Mouse (Mus musculus): ENCODE measurements around the gene Gper1. TPM values are rescaled to one million over a fixed set of nuclear protein-coding genes. Genes with fewer than 3 reads are reported as not detected.

Gper1 gene
- polyA plus RNA-seq, 1 experiment from 2014 or later: 7.5 TPM

DNA sequence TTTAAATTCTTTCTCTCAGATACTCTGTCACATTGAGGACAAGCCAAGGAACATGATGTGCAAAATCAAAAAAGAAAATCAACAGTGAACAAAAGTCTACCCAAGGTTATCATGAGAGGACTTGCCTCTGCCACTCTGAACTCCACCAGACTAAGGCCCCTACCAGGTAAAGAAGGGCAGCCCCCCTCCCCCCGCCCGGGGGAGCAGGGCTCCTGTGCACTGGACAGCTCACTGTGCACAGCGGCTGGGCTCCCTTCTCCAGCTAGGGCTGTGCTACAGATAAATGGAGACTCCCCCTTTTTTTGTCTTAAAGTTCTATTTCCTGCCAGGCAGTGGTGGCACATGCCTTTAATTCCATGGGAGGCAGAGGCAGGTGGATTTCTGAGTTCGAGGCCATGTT lies 14.8 kb downstream of the Gper1 start:
- H3K4me3 ChIP-seq (replicated peaks; ENCODE audit: low read length): no peak overlapping the region
- no peak overlapping the region for H3K27ac ChIP-seq
- H3K27me3 ChIP-seq (ENCODE audit: control insufficient read depth, insufficient read depth, low read length): no peaks in the 10 kb centered on the region
- H3K9me3 ChIP-seq (ENCODE audit: control insufficient read depth, low read length): no peaks in the 10 kb centered on the region
- WGBS: 97% methylated on average over 4 of the region's 4 CpGs
- H3K4me2 ChIP-seq (replicated peaks): no peak overlapping the region
- no peak for ATAC-seq (ENCODE audit: low FRiP score)
- no peaks in the 10 kb centered on the region for H3K36me3 ChIP-seq (replicated peaks; ENCODE audit: control insufficient read depth, insufficient read depth)
- no peak for DNase-seq (ENCODE audit: low spot score)
- peaks cover 20% of the 10 kb centered on the region for H3K4me1 ChIP-seq (replicated peaks; ENCODE audit: control insufficient read depth, insufficient read depth, low read length)
- no peak overlapping the region for H3K9ac ChIP-seq

DNA sequence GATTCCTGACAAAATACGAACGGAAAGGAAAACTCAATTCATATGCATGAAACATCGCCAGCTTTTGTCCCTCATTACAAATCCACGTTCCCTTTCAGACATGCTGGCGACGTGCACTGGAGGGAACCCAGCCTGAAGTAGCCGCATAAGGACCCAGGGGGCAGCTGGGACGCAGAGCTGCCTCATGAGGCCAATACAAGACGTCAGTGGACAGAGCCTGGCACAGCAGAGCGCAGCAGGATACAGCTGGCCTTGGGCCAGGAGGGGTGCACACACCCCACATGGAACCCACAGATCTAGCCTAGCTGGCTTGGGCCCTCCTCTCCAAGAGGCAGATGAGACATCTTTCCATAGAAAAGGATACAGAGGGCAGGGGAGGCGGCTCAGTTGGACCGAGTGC lies 15.5 kb downstream of the Gper1 start:
- no peaks in the 10 kb centered on the region for H3K27me3 ChIP-seq (ENCODE audit: control insufficient read depth, insufficient read depth, low read length)
- no peaks in the 10 kb centered on the region for H3K9me3 ChIP-seq (ENCODE audit: control insufficient read depth, low read length)
- no peak overlapping the region for H3K9ac ChIP-seq
- H3K4me1 ChIP-seq (replicated peaks; ENCODE audit: control insufficient read depth, insufficient read depth, low read length): peaks cover 20% of the 10 kb centered on the region
- no peak for ATAC-seq (ENCODE audit: low FRiP score)
- H3K4me3 ChIP-seq (replicated peaks; ENCODE audit: low read length): no peak overlapping the region
- 55% methylated on average over 12 of the region's 12 CpGs for WGBS
- H3K4me2 ChIP-seq (replicated peaks): no peak overlapping the region
- H3K36me3 ChIP-seq (replicated peaks; ENCODE audit: control insufficient read depth, insufficient read depth): no peaks in the 10 kb centered on the region
- DNase-seq (ENCODE audit: low spot score): no peak
- no peak overlapping the region for H3K27ac ChIP-seq

- no peak overlapping the region for H3K4me3 ChIP-seq (replicated peaks; ENCODE audit: low read length)
- DNase-seq (ENCODE audit: low spot score) (no peak), ATAC-seq (ENCODE audit: low FRiP score) (no peak)
- peaks cover 5% of the 10 kb centered on the region for H3K4me1 ChIP-seq (replicated peaks; ENCODE audit: control insufficient read depth, insufficient read depth, low read length)
- no peaks in the 10 kb centered on the region for H3K9me3 ChIP-seq (ENCODE audit: control insufficient read depth, low read length)
- H3K27ac ChIP-seq: no peak overlapping the region
- H3K4me2 ChIP-seq (replicated peaks): no peak overlapping the region
- H3K36me3 ChIP-seq (replicated peaks; ENCODE audit: control insufficient read depth, insufficient read depth): no peaks in the 10 kb centered on the region
- no peaks in the 10 kb centered on the region for H3K27me3 ChIP-seq (ENCODE audit: control insufficient read depth, insufficient read depth, low read length)
- no peak overlapping the region for H3K9ac ChIP-seq
- 58% methylated on average over 5 of the region's 5 CpGs for WGBS
Observed at GRCm38 (mm10) chr5:139440451-139440850, 17.5 kb downstream of the Gper1 start.

DNA sequence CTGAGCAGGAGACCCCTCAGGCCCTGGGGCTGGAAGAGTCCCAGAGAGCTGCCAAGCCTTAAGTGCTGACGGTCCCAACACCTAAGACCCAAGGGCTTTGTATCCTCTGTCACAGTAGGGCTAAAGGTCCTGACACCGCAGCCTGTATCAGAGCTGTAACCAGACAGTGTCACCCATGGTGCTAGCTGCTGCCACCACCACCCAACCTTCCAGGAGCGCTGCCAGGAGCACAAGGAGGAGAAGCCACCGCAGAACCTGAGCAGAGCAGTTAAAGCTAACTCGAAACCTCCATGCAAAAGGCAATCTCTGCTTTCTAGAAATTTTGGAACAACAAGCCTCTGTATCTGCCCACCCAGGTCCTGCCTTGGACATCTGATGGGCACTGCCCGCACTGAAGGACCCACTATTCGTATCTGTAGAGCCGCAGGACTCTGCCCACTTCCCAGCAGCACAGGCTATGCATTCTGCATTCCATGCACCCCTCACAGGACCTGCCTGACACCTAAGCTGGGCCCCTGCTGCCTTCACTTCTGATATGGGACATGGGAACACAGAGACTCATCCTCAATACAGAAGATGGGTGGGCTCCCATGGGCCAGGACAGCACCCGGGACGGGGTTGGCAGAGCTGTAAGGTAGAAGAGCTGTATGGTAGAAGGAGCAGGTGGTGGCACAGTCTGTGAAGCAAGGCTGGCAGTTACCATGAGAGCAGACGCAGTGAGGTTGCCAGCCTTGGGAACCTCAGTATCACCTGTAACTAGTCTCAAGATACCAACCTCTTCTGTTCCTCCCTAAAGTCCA lies 18.2 kb downstream of the Gper1 start:
- WGBS: 96% methylated on average over 11 of the region's 11 CpGs
- Histone ChIP-seq H3K36me3 (replicated peaks; ENCODE audit: control insufficient read depth, insufficient read depth) (no peaks in the 10 kb centered on the region), H3K27me3 (ENCODE audit: control insufficient read depth, insufficient read depth, low read length) (no peaks in the 10 kb centered on the region), H3K9ac (no peak overlapping the region), H3K9me3 (ENCODE audit: control insufficient read depth, low read length) (no peaks in the 10 kb centered on the region), H3K27ac (peak overlapping the region; percentile 59; the same call in 1 of the 2 replicates), H3K4me1 (replicated peaks; ENCODE audit: control insufficient read depth, insufficient read depth, low read length) (0 out of 2 replicates have a peak, but pooled peaks cover 5% of the 10 kb centered on the region), H3K4me2 (replicated peaks) (no peak overlapping the region), H3K4me3 (replicated peaks; ENCODE audit: low read length) (no peak overlapping the region)
- DNase-seq (ENCODE audit: low spot score): no peak
- ATAC-seq (ENCODE audit: low FRiP score): no peak

DNA sequence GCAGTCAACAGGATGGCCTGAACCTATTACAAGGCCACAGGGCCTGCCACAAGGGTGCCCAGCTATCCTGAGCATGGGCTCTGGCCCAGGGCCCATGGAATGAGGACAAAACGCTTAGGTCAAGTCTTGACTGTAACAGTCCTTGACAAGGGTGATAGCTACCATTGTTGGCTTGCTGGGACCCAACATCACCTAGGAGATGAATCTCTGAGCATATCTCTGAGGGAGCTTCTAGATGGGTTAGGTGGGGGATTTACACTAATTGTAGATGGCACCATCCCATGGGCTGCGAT lies 18.7 kb downstream of the Gper1 start:
- no peak overlapping the region for H3K4me2 ChIP-seq (replicated peaks)
- DNase-seq (ENCODE audit: low spot score) (no peak), ATAC-seq (ENCODE audit: low FRiP score) (no peak)
- peak overlapping the region; percentile 59; the same call in 1 of the 2 replicates for H3K27ac ChIP-seq
- H3K4me1 ChIP-seq (replicated peaks; ENCODE audit: control insufficient read depth, insufficient read depth, low read length): 0 out of 2 replicates have a peak, but pooled peaks cover 6% of the 10 kb centered on the region
- H3K27me3 ChIP-seq (ENCODE audit: control insufficient read depth, insufficient read depth, low read length): no peaks in the 10 kb centered on the region
- no peaks in the 10 kb centered on the region for H3K9me3 ChIP-seq (ENCODE audit: control insufficient read depth, low read length)
- H3K4me3 ChIP-seq (replicated peaks; ENCODE audit: low read length): no peak overlapping the region
- no peaks in the 10 kb centered on the region for H3K36me3 ChIP-seq (replicated peaks; ENCODE audit: control insufficient read depth, insufficient read depth)
- WGBS: 90% methylated on average over 2 of the region's 2 CpGs
- no peak overlapping the region for H3K9ac ChIP-seq

DNA sequence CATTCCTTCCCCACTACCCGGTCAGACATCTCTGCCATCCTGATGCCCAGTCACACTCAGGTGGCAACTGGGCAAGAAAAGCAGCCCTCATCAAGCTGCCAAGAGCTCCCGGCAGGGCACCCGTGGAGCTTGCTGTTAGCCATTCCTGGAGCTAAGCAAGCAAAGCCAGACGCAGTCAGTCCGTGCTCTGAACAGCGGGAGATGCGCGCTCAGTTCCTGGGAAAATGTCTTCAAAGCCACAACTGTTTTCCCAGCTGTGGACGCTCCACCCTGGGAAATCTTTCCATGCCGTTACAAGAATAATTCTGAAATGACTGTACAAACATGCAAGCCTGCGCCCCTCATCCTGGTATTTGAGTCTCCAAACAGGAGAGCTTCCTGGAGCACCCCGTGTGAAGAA lies 19.5 kb downstream of the Gper1 start:
- no peaks in the 10 kb centered on the region for H3K36me3 ChIP-seq (replicated peaks; ENCODE audit: control insufficient read depth, insufficient read depth)
- H3K9ac ChIP-seq: no peak overlapping the region
- WGBS: 66% methylated on average over 12 of the region's 12 CpGs
- H3K27me3 ChIP-seq (ENCODE audit: control insufficient read depth, insufficient read depth, low read length): no peaks in the 10 kb centered on the region
- H3K9me3 ChIP-seq (ENCODE audit: control insufficient read depth, low read length): no peaks in the 10 kb centered on the region
- no peak for ATAC-seq (ENCODE audit: low FRiP score)
- H3K27ac ChIP-seq: peak overlapping the region; percentile 59; the same call in 1 of the 2 replicates
- 0 out of 2 replicates have a peak, but pooled peaks cover 6% of the 10 kb centered on the region for H3K4me1 ChIP-seq (replicated peaks; ENCODE audit: control insufficient read depth, insufficient read depth, low read length)
- no peak for DNase-seq (ENCODE audit: low spot score)
- H3K4me3 ChIP-seq (replicated peaks; ENCODE audit: low read length): no peak overlapping the region
- 0 out of 2 replicates have a peak overlapping the region, but pooled peaks have one; percentile 7 for H3K4me2 ChIP-seq (replicated peaks)

- no peak for ATAC-seq (ENCODE audit: low FRiP score)
- 82% methylated on average over 4 of the region's 4 CpGs for WGBS
- Histone ChIP-seq H3K36me3 (replicated peaks; ENCODE audit: control insufficient read depth, insufficient read depth) (no peaks in the 10 kb centered on the region), H3K4me2 (replicated peaks) (no peak overlapping the region), H3K4me1 (replicated peaks; ENCODE audit: control insufficient read depth, insufficient read depth, low read length) (0 out of 2 replicates have a peak, but pooled peaks cover 6% of the 10 kb centered on the region), H3K9me3 (ENCODE audit: control insufficient read depth, low read length) (no peaks in the 10 kb centered on the region), H3K4me3 (replicated peaks; ENCODE audit: low read length) (no peak overlapping the region), H3K27ac (peak overlapping the region; percentile 54), H3K27me3 (ENCODE audit: control insufficient read depth, insufficient read depth, low read length) (no peaks in the 10 kb centered on the region), H3K9ac (no peak overlapping the region)
- DNase-seq (ENCODE audit: low spot score): no peak
Observed at GRCm38 (mm10) chr5:139442962-139443361, 20.0 kb downstream of the Gper1 start.

DNA sequence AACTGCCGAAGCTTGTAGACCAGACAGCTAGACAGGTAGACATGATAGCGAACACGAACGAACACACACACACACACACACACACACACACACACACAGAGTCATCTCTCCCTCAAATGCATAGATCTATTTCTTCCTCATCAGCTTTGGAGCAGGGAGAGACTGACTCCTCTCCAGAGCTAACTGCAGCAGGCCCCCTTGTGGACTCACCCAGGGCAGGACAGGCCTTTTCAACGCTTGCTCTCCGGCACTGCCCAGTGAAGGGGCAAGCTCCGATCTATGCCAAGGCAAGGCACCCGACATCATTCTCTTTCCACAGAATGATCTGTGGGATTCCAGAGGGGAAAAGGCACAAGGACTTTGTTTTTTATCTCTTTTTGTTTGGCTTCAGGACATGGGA lies 22.3 kb downstream of the Gper1 start:
- no peak overlapping the region for H3K9ac ChIP-seq
- no peak overlapping the region for H3K27ac ChIP-seq
- H3K27me3 ChIP-seq (ENCODE audit: control insufficient read depth, insufficient read depth, low read length): no peaks in the 10 kb centered on the region
- H3K4me1 ChIP-seq (replicated peaks; ENCODE audit: control insufficient read depth, insufficient read depth, low read length): peaks cover 21% of the 10 kb centered on the region; the same call in 1 of the 2 replicates
- H3K36me3 ChIP-seq (replicated peaks; ENCODE audit: control insufficient read depth, insufficient read depth): no peaks in the 10 kb centered on the region
- WGBS: 88% methylated on average over 8 of the region's 8 CpGs
- H3K9me3 ChIP-seq (ENCODE audit: control insufficient read depth, low read length): no peaks in the 10 kb centered on the region
- DNase-seq (ENCODE audit: low spot score) (no peak), ATAC-seq (ENCODE audit: low FRiP score) (no peak)
- H3K4me2 ChIP-seq (replicated peaks): no peak overlapping the region
- no peak overlapping the region for H3K4me3 ChIP-seq (replicated peaks; ENCODE audit: low read length)

GRCm38 (mm10) chr5:139448025-139448424 lies 25.1 kb downstream of the Gper1 start:
- ATAC-seq (ENCODE audit: low FRiP score): no peak
- no peak overlapping the region for H3K9ac ChIP-seq
- H3K4me2 ChIP-seq (replicated peaks): no peak overlapping the region
- no peak overlapping the region for H3K4me3 ChIP-seq (replicated peaks; ENCODE audit: low read length)
- DNase-seq (ENCODE audit: low spot score): no peak
- no peaks in the 10 kb centered on the region for H3K9me3 ChIP-seq (ENCODE audit: control insufficient read depth, low read length)
- H3K27ac ChIP-seq: no peak overlapping the region
- H3K4me1 ChIP-seq (replicated peaks; ENCODE audit: control insufficient read depth, insufficient read depth, low read length): peaks cover 21% of the 10 kb centered on the region; the same call in 1 of the 2 replicates
- no peaks in the 10 kb centered on the region for H3K36me3 ChIP-seq (replicated peaks; ENCODE audit: control insufficient read depth, insufficient read depth)
- 68% methylated on average over 6 of the region's 6 CpGs for WGBS
- H3K27me3 ChIP-seq (ENCODE audit: control insufficient read depth, insufficient read depth, low read length): no peaks in the 10 kb centered on the region

All from hindbrain, embryonic 14.5 days (tissue).